Comparison of ENCODE assay signal across 9 mouse cellular contexts in the genomic region with DNA sequence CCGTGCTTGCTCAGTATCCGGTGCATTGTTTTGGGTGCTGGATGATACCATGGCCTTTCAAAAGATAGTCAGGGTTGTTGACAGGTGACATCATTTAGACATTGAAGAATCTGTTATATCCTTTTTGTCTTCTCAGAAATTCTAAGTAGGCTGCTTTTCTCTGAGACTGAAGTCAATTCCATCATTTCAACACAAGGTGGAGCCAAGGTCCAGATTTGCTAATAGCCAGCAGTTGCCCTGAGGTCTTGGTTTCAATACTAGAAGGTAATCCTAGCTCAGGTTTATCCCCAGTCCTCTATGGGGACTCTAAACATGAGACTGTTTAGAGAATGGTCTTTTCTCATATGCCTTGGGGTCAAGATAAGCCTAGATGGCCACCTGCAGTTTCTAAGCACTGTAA. TPM values are rescaled to one million over a fixed set of nuclear protein-coding genes. Genes with fewer than 3 reads are reported as not detected.
A peak's percentile ranks its signal among the peaks of the same experiment; 100 is the strongest.
DNase-seq lines count a peak whose midpoint lies in the region; ATAC-seq and TF ChIP-seq lines count a peak whose summit lies in the region.
"Had no signal": no experiment of that assay in that cellular context is flagged by ENCODE, and none has a peak within 500 bp of the region (broad histone marks: within the 10 kb centered on the region; RNA-seq: fewer than 3 reads in every experiment).

No protein-coding gene starts in this region.

- H3K27me3 ChIP-seq in intestine, postnatal 0 days (replicated peaks; ENCODE audit: control insufficient read depth, insufficient read depth, low read length): no peaks in the 10 kb centered on the region
- H3K27me3 ChIP-seq in intestine, embryonic 15.5 days (replicated peaks): no peaks in the 10 kb centered on the region
- no peaks in the 10 kb centered on the region for H3K27me3 ChIP-seq in MEL (ENCODE audit: control insufficient read depth in 1 of 2, insufficient read depth in 2 of 2, low read length in 2 of 2)
- H3K27me3 ChIP-seq in forebrain, embryonic 10.5 days (ENCODE audit: poor library complexity, severe bottlenecking): no peaks in the 10 kb centered on the region; the same call in 1 of the 2 replicates

- WGBS in intestine, postnatal 0 days: 59% methylated on average over 2 of the region's 2 CpGs
- WGBS in intestine, embryonic 15.5 days: 56% methylated on average over 2 of the region's 2 CpGs
- WGBS in forebrain, embryonic 10.5 days: 58% methylated on average over 2 of the region's 2 CpGs

- TF ChIP-seq CTCF in intestine, postnatal 0 days (IDR thresholded peaks at IDR 0.05; ENCODE audit: low read depth): peak; percentile 71
- peak; percentile 21 to 67 (median 39); a peak in 5 of 6 replicates for TF ChIP-seq CTCF in MEL (IDR thresholded peaks at IDR 0.05 in 2 of 3, conservative IDR thresholded peaks at IDR 0.05 in 1 of 3; ENCODE audit: control insufficient read depth in 1 of 3, insufficient read depth in 1 of 3, low read depth in 2 of 3, low read length in 3 of 3, poor library complexity in 1 of 3, severe bottlenecking in 1 of 3)

- no peak overlapping the region for H3K4me2 ChIP-seq in intestine, postnatal 0 days (replicated peaks; ENCODE audit: low read depth)
- no peak overlapping the region for H3K4me2 ChIP-seq in intestine, embryonic 15.5 days (replicated peaks)
- H3K4me2 ChIP-seq: limb, embryonic 13.5 days had no signal

- no peaks in the 10 kb centered on the region for H3K36me3 ChIP-seq in intestine, postnatal 0 days (ENCODE audit: control insufficient read depth, insufficient read depth)
- no peaks in the 10 kb centered on the region for H3K36me3 ChIP-seq in intestine, embryonic 15.5 days
- no peaks in the 10 kb centered on the region for H3K36me3 ChIP-seq in MEL (ENCODE audit: control insufficient read depth in 1 of 2, insufficient read depth in 2 of 2, low read length in 2 of 2)
- no peaks in the 10 kb centered on the region for H3K36me3 ChIP-seq in forebrain, embryonic 10.5 days (replicated peaks)
- H3K36me3 ChIP-seq: limb, embryonic 13.5 days had no signal

- no peaks in the 10 kb centered on the region for H3K9me3 ChIP-seq in intestine, postnatal 0 days (ENCODE audit: control insufficient read depth)
- H3K9me3 ChIP-seq in intestine, embryonic 15.5 days: no peaks in the 10 kb centered on the region
- H3K9me3 ChIP-seq in MEL (replicated peaks; ENCODE audit: insufficient read depth, low read length): no peaks in the 10 kb centered on the region
- no peaks in the 10 kb centered on the region for H3K9me3 ChIP-seq in forebrain, embryonic 10.5 days
- H3K9me3 ChIP-seq: limb, embryonic 13.5 days had no signal

- ATAC-seq in intestine, postnatal 0 days: no peak
- no peak for ATAC-seq in intestine, embryonic 15.5 days

- H3K27ac ChIP-seq in intestine, postnatal 0 days (ENCODE audit: low read depth, low read length): no peak overlapping the region
- no peak overlapping the region for H3K27ac ChIP-seq in intestine, embryonic 15.5 days
- no peak overlapping the region for H3K27ac ChIP-seq in MEL (ENCODE audit: control insufficient read depth, low read depth, low read length)
- no peak overlapping the region for H3K27ac ChIP-seq in forebrain, embryonic 10.5 days
- H3K27ac ChIP-seq: limb, embryonic 13.5 days had no signal

- H3K9ac ChIP-seq in intestine, postnatal 0 days (ENCODE audit: low read depth, low read length): no peak overlapping the region
- no peak overlapping the region for H3K9ac ChIP-seq in intestine, embryonic 15.5 days
- H3K9ac ChIP-seq in MEL (ENCODE audit: control insufficient read depth, low read depth, low read length, poor library complexity, severe bottlenecking): no peak overlapping the region
- H3K9ac ChIP-seq: limb, embryonic 13.5 days had no signal

- peak; percentile 17 to 32 for DNase-seq in B cell, adult 2 months
- DNase-seq in MEL (ENCODE audit: low read depth, low spot score): peak; percentile 52
- peak; percentile 12 for DNase-seq in fibroblast of lung, adult 2 months (ENCODE audit: low read depth)
- no peak for DNase-seq in testis, postnatal 14 days (ENCODE audit: low spot score)
- no peak for DNase-seq in forebrain, embryonic 10.5 days (ENCODE audit: extremely low spot score, low spot score)
- DNase-seq in right cerebral cortex, postnatal 4 days: no peak

- no peaks in the 10 kb centered on the region for H3K79me2 ChIP-seq in MEL (ENCODE audit: control insufficient read depth, insufficient read depth, low read length, poor library complexity)

- no peaks in the 10 kb centered on the region for H3K4me1 ChIP-seq in intestine, postnatal 0 days (replicated peaks; ENCODE audit: control insufficient read depth, insufficient read depth, low read length)
- no peaks in the 10 kb centered on the region for H3K4me1 ChIP-seq in intestine, embryonic 15.5 days (replicated peaks)
- H3K4me1 ChIP-seq in MEL (ENCODE audit: control insufficient read depth in 1 of 2, insufficient read depth in 2 of 2, low read length in 2 of 2): no peaks in the 10 kb centered on the region
- H3K4me1 ChIP-seq in forebrain, embryonic 10.5 days: no peaks in the 10 kb centered on the region
- H3K4me1 ChIP-seq: limb, embryonic 13.5 days had no signal

- H3K4me3 ChIP-seq in intestine, postnatal 0 days (ENCODE audit: low read depth, low read length): no peak overlapping the region
- H3K4me3 ChIP-seq in intestine, embryonic 15.5 days (replicated peaks): no peak overlapping the region
- H3K4me3 ChIP-seq in MEL (ENCODE audit: control insufficient read depth in 1 of 2, insufficient read depth in 1 of 2, low read depth in 2 of 2, low read length in 2 of 2): no peak overlapping the region
- no peak overlapping the region for H3K4me3 ChIP-seq in forebrain, embryonic 10.5 days
- H3K4me3 ChIP-seq: limb, embryonic 13.5 days had no signal

- peak; percentile 71 for TF ChIP-seq RAD21 in MEL (IDR thresholded peaks at IDR 0.05; ENCODE audit: low read depth, low read length)

- TF ChIP-seq EP300 in MEL (IDR thresholded peaks at IDR 0.05; ENCODE audit: low read depth in 1 of 2, low read length in 2 of 2): no peak

- TF ChIP-seq POLR2A in MEL (IDR thresholded peaks at IDR 0.05; ENCODE audit: control insufficient read depth in 1 of 2, insufficient read depth in 1 of 2, low read depth in 1 of 2, low read length in 2 of 2, poor library complexity in 1 of 2): no peak

TF ChIP-seq in MEL, 35 proteins besides CTCF, POLR2A, EP300 and RAD21:
- TF ChIP-seq MAZ (IDR thresholded peaks at IDR 0.05; ENCODE audit: low read depth, low read length) (no peak), ZC3H11A (IDR thresholded peaks at IDR 0.05; ENCODE audit: low read depth, low read length) (peak; percentile 51), SMC3 (IDR thresholded peaks at IDR 0.05; ENCODE audit: low read depth, low read length) (peak; percentile 67)

RNA-seq across cellular contexts. Expression of gene Phf6, which starts 47.9 kb away (rescaled TPM):
- polyA plus RNA-seq in intestine, postnatal 0 days (2015; fragmentation: Nextera tagmentation; extraction: Ambion mirVana): 5.9 and 6.3 TPM in 2 replicates
- 22.4 and 28.6 TPM in 2 replicates for polyA plus RNA-seq in intestine, embryonic 15.5 days (2015; fragmentation: Nextera tagmentation; extraction: Ambion mirVana)
- 16.1 and 18.7 TPM in 2 replicates for total RNA-seq in MEL (2012; rRNA removed)
- polyA plus RNA-seq in MEL (2012; ENCODE audit: insufficient read depth in 1 of 2, insufficient read length in 2 of 2, low read depth in 1 of 2, low replicate concordance in 2 of 2, missing spikeins in 1 of 2): 10 to 100 TPM; 15.8 to 44.9 TPM
- 104 and 108 TPM in 2 replicates for polyA plus RNA-seq in forebrain, embryonic 10.5 days (2016; fragmentation: Nextera tagmentation; extraction: Ambion mirVana)

Comparison
In these comparisons a context has a peak if more than half of its experiments do, and no peak if none do; other contexts are left out.
1. DNase-seq: peak in B cell, adult 2 months (2 of 2), MEL (single experiment) and fibroblast of lung, adult 2 months (single experiment); none in testis, postnatal 14 days (single experiment), forebrain, embryonic 10.5 days (single experiment) and right cerebral cortex, postnatal 4 days (single experiment).